Comparison of ENCODE assay signal across 13 mouse cellular contexts in genomic region chr15:101182676-101183075, GRCm38 (mm10). TPM values are rescaled to one million over a fixed set of nuclear protein-coding genes. Genes with fewer than 3 reads are reported as not detected.
DNase-seq lines count a peak whose midpoint lies in the region; ATAC-seq lines count a peak whose summit lies in the region.
"Had no signal": no experiment of that assay in that cellular context is flagged by ENCODE, and none has a peak within 500 bp of the region (broad histone marks: within the 10 kb centered on the region; RNA-seq: fewer than 3 reads in every experiment).

No protein-coding gene starts in this region.

- no peaks in the 10 kb centered on the region for H3K9me3 ChIP-seq in hindbrain, embryonic 12.5 days (replicated peaks)
- H3K9me3 ChIP-seq in hindbrain, embryonic 11.5 days (ENCODE audit: control insufficient read depth, low read length): no peaks in the 10 kb centered on the region
- H3K9me3 ChIP-seq in embryonic facial prominence, embryonic 13.5 days: no peaks in the 10 kb centered on the region
- H3K9me3 ChIP-seq in limb, embryonic 13.5 days: no peaks in the 10 kb centered on the region
- no peaks in the 10 kb centered on the region for H3K9me3 ChIP-seq in liver, embryonic 11.5 days (ENCODE audit: control insufficient read depth, low read length)

- H3K36me3 ChIP-seq in hindbrain, embryonic 12.5 days: 0 out of 2 replicates have a peak, but pooled peaks cover 5% of the 10 kb centered on the region
- H3K36me3 ChIP-seq in hindbrain, embryonic 11.5 days (ENCODE audit: control insufficient read depth, insufficient read depth, low read length): no peaks in the 10 kb centered on the region
- H3K36me3 ChIP-seq in embryonic facial prominence, embryonic 13.5 days: peaks cover 10% of the 10 kb centered on the region; the same call in 1 of the 2 replicates
- H3K36me3 ChIP-seq in limb, embryonic 13.5 days: peaks cover 15% of the 10 kb centered on the region
- H3K36me3 ChIP-seq in liver, embryonic 11.5 days (ENCODE audit: control insufficient read depth, insufficient read depth, low read length): no peaks in the 10 kb centered on the region

- 48% methylated on average over 5 of the region's 5 CpGs for WGBS in hindbrain, embryonic 12.5 days
- 64% methylated on average over 5 of the region's 5 CpGs for WGBS in hindbrain, embryonic 11.5 days
- WGBS in embryonic facial prominence, embryonic 13.5 days: 50% methylated on average over 5 of the region's 5 CpGs
- WGBS in limb, embryonic 13.5 days: 34% methylated on average over 5 of the region's 5 CpGs
- WGBS in liver, embryonic 11.5 days: 68% methylated on average over 5 of the region's 5 CpGs

- H3K4me1 ChIP-seq in hindbrain, embryonic 12.5 days: peaks cover 48% of the 10 kb centered on the region
- H3K4me1 ChIP-seq in hindbrain, embryonic 11.5 days (replicated peaks; ENCODE audit: control insufficient read depth, insufficient read depth, low read length): no peaks in the 10 kb centered on the region
- H3K4me1 ChIP-seq in embryonic facial prominence, embryonic 13.5 days: peaks cover 43% of the 10 kb centered on the region
- peaks cover 64% of the 10 kb centered on the region for H3K4me1 ChIP-seq in limb, embryonic 13.5 days
- H3K4me1 ChIP-seq in liver, embryonic 11.5 days (replicated peaks; ENCODE audit: control insufficient read depth, insufficient read depth, low read length): peaks cover 15% of the 10 kb centered on the region

- no peak overlapping the region for H3K4me3 ChIP-seq in hindbrain, embryonic 12.5 days
- H3K4me3 ChIP-seq in hindbrain, embryonic 11.5 days (ENCODE audit: low read depth, low read length): no peak overlapping the region
- no peak overlapping the region for H3K4me3 ChIP-seq in embryonic facial prominence, embryonic 13.5 days
- H3K4me3 ChIP-seq in limb, embryonic 13.5 days: no peak overlapping the region
- H3K4me3 ChIP-seq in liver, embryonic 11.5 days (ENCODE audit: low read depth, low read length): no peak overlapping the region
- H3K4me3 ChIP-seq: midbrain, embryonic 13.5 days had no signal

- H3K9ac ChIP-seq in hindbrain, embryonic 12.5 days: no peak overlapping the region
- no peak overlapping the region for H3K9ac ChIP-seq in hindbrain, embryonic 11.5 days (ENCODE audit: low read depth, low read length)
- H3K9ac ChIP-seq in embryonic facial prominence, embryonic 13.5 days: no peak overlapping the region
- no peak overlapping the region for H3K9ac ChIP-seq in limb, embryonic 13.5 days
- no peak overlapping the region for H3K9ac ChIP-seq in liver, embryonic 11.5 days (ENCODE audit: low read depth, low read length)
- H3K9ac ChIP-seq: midbrain, embryonic 13.5 days had no signal

- no peak for ATAC-seq in hindbrain, embryonic 12.5 days (ENCODE audit: low FRiP score)
- ATAC-seq in hindbrain, embryonic 11.5 days (ENCODE audit: low FRiP score): no peak
- ATAC-seq in embryonic facial prominence, embryonic 13.5 days (ENCODE audit: insufficient number of reproducible peaks, insufficient read depth, low FRiP score, low TSS enrichment, low read depth): no peak
- ATAC-seq in limb, embryonic 13.5 days (ENCODE audit: low FRiP score, low read depth): no peak
- ATAC-seq in liver, embryonic 11.5 days (replicated peaks; ENCODE audit: low FRiP score): no peak
- ATAC-seq in activated CD4-positive, CD25-positive, alpha-beta regulatory T cell, adult 4 months: no peak
- ATAC-seq: midbrain, embryonic 13.5 days had no signal

- no peak for DNase-seq in hindbrain, embryonic 11.5 days (ENCODE audit: low spot score)
- peak; percentile 23 for DNase-seq in ES-CJ7 (ENCODE audit: low read depth, low spot score)
- no peak for DNase-seq in liver, embryonic 11.5 days (ENCODE audit: low spot score)
- no peak for DNase-seq in gastrocnemius, postnatal 10 days
- DNase-seq: adrenal gland, adult 2 months; cerebellum, postnatal 25 days; heart, postnatal 36 days; lung, postnatal 10 days had no signal

- H3K4me2 ChIP-seq in hindbrain, embryonic 12.5 days (replicated peaks): no peak overlapping the region
- no peak overlapping the region for H3K4me2 ChIP-seq in hindbrain, embryonic 11.5 days (replicated peaks; ENCODE audit: low read depth, low read length)
- H3K4me2 ChIP-seq in embryonic facial prominence, embryonic 13.5 days: no peak overlapping the region
- H3K4me2 ChIP-seq in limb, embryonic 13.5 days (replicated peaks): peak overlapping the region; percentile 7; the same call in 1 of the 2 replicates
- no peak overlapping the region for H3K4me2 ChIP-seq in liver, embryonic 11.5 days
- H3K4me2 ChIP-seq: midbrain, embryonic 13.5 days had no signal

- H3K27ac ChIP-seq in hindbrain, embryonic 12.5 days: peak overlapping the region; percentile 55; the same call in 1 of the 2 replicates
- no peak overlapping the region for H3K27ac ChIP-seq in hindbrain, embryonic 11.5 days (ENCODE audit: low read depth, low read length)
- H3K27ac ChIP-seq in embryonic facial prominence, embryonic 13.5 days: peak overlapping the region; percentile 69
- H3K27ac ChIP-seq in limb, embryonic 13.5 days: peak overlapping the region; percentile 61; the same call in 1 of the 2 replicates
- no peak overlapping the region for H3K27ac ChIP-seq in liver, embryonic 11.5 days (ENCODE audit: low read depth, low read length)
- H3K27ac ChIP-seq: midbrain, embryonic 13.5 days had no signal

- H3K27me3 ChIP-seq in hindbrain, embryonic 12.5 days: no peaks in the 10 kb centered on the region
- no peaks in the 10 kb centered on the region for H3K27me3 ChIP-seq in hindbrain, embryonic 11.5 days (ENCODE audit: control insufficient read depth, insufficient read depth, low read length)
- no peaks in the 10 kb centered on the region for H3K27me3 ChIP-seq in embryonic facial prominence, embryonic 13.5 days
- H3K27me3 ChIP-seq in limb, embryonic 13.5 days: no peaks in the 10 kb centered on the region
- H3K27me3 ChIP-seq in liver, embryonic 11.5 days (replicated peaks; ENCODE audit: control insufficient read depth, insufficient read depth, low read length): no peaks in the 10 kb centered on the region
- H3K27me3 ChIP-seq: midbrain, embryonic 13.5 days had no signal

RNA-seq across cellular contexts. Expression of gene Acvr1b, which starts 8.8 kb away (rescaled TPM):
- 12.2 and 15.5 TPM in 2 replicates for polyA plus RNA-seq in hindbrain, embryonic 12.5 days (2016; fragmentation: Nextera tagmentation; extraction: Ambion mirVana)
- 16.2 and 17.1 TPM in 2 replicates for polyA plus RNA-seq in hindbrain, embryonic 11.5 days (2014; fragmentation: Nextera tagmentation; extraction: Ambion mirVana)
- 8.0 TPM in 2 replicates for polyA plus RNA-seq in embryonic facial prominence, embryonic 13.5 days (2015; fragmentation: Nextera tagmentation; extraction: Ambion mirVana)
- polyA plus RNA-seq in limb, embryonic 13.5 days (2015; fragmentation: Nextera tagmentation; extraction: Ambion mirVana): 6.1 and 7.1 TPM in 2 replicates
- 4.2 and 4.4 TPM in 2 replicates for polyA plus RNA-seq in liver, embryonic 11.5 days (2014; fragmentation: Nextera tagmentation; extraction: Ambion mirVana)
- 1 to 10 TPM; 3.5 to 3.6 TPM for polyA plus RNA-seq in activated CD4-positive, CD25-positive, alpha-beta regulatory T cell, adult 4 months (2017; shearing (Covaris generic))
- total RNA-seq in gastrocnemius, postnatal 10 days (2021): 10 to 100 TPM; 21.7 to 22.4 TPM

RNA-seq across cellular contexts. Expression of gene Grasp, which starts 41.3 kb away (rescaled TPM):
- 4.8 and 8.2 TPM in 2 replicates for polyA plus RNA-seq in hindbrain, embryonic 12.5 days (2016; fragmentation: Nextera tagmentation; extraction: Ambion mirVana)
- 4.5 and 5.0 TPM in 2 replicates for polyA plus RNA-seq in hindbrain, embryonic 11.5 days (2014; fragmentation: Nextera tagmentation; extraction: Ambion mirVana)
- 7.4 and 8.0 TPM in 2 replicates for polyA plus RNA-seq in embryonic facial prominence, embryonic 13.5 days (2015; fragmentation: Nextera tagmentation; extraction: Ambion mirVana)
- 5.7 and 6.0 TPM in 2 replicates for polyA plus RNA-seq in limb, embryonic 13.5 days (2015; fragmentation: Nextera tagmentation; extraction: Ambion mirVana)
- 1.5 and 1.7 TPM in 2 replicates for polyA plus RNA-seq in liver, embryonic 11.5 days (2014; fragmentation: Nextera tagmentation; extraction: Ambion mirVana)
- not detected for polyA plus RNA-seq in activated CD4-positive, CD25-positive, alpha-beta regulatory T cell, adult 4 months (2017; shearing (Covaris generic))
- 10 to 100 TPM in 1 of 2 experiments, 1 to 10 TPM in 1; 9.0 to 11.5 TPM for total RNA-seq in gastrocnemius, postnatal 10 days (2021)

RNA-seq across cellular contexts. Expression of gene Acvrl1, which starts 54.4 kb away (rescaled TPM):
- polyA plus RNA-seq in hindbrain, embryonic 12.5 days (2016; fragmentation: Nextera tagmentation; extraction: Ambion mirVana): 11.6 TPM in 2 replicates
- polyA plus RNA-seq in hindbrain, embryonic 11.5 days (2014; fragmentation: Nextera tagmentation; extraction: Ambion mirVana): 4.8 and 5.5 TPM in 2 replicates
- polyA plus RNA-seq in embryonic facial prominence, embryonic 13.5 days (2015; fragmentation: Nextera tagmentation; extraction: Ambion mirVana): 9.9 and 10.1 TPM in 2 replicates
- polyA plus RNA-seq in limb, embryonic 13.5 days (2015; fragmentation: Nextera tagmentation; extraction: Ambion mirVana): 9.6 TPM in 2 replicates
- 2.5 TPM in 2 replicates for polyA plus RNA-seq in liver, embryonic 11.5 days (2014; fragmentation: Nextera tagmentation; extraction: Ambion mirVana)
- 1 to 10 TPM; 1.6 to 2.7 TPM for polyA plus RNA-seq in activated CD4-positive, CD25-positive, alpha-beta regulatory T cell, adult 4 months (2017; shearing (Covaris generic))
- total RNA-seq in gastrocnemius, postnatal 10 days (2021): 10 to 100 TPM; 15.1 to 18.2 TPM

Comparison
In these comparisons a context has a peak if more than half of its experiments do, and no peak if none do; other contexts are left out.
1. H3K27ac ChIP-seq: peak in hindbrain, embryonic 12.5 days (single experiment), embryonic facial prominence, embryonic 13.5 days (single experiment) and limb, embryonic 13.5 days (single experiment); none in hindbrain, embryonic 11.5 days (single experiment) and liver, embryonic 11.5 days (single experiment).